Mouse (Mus musculus) ovary, adult 10 weeks (tissue): ENCODE data around the gene Padi2. TPM values are rescaled to one million over a fixed set of nuclear protein-coding genes. Genes with fewer than 3 reads are reported as not detected.

ENCODE experiments used
- polyA plus RNA-seq: library from polyadenylated mRNA; stranded (reverse); fragments of 350-450 nt; fragmentation: Illumina TruSeq; extraction: RNeasy Lipid Tissue Mini Kit (QIAGEN cat#74804); gene quantifications from one replicate; pipeline ENCODE4 v1.2.3, GENCODE M21; 2014

Padi2 gene
- 0.20 TPM for polyA plus RNA-seq

DNA sequence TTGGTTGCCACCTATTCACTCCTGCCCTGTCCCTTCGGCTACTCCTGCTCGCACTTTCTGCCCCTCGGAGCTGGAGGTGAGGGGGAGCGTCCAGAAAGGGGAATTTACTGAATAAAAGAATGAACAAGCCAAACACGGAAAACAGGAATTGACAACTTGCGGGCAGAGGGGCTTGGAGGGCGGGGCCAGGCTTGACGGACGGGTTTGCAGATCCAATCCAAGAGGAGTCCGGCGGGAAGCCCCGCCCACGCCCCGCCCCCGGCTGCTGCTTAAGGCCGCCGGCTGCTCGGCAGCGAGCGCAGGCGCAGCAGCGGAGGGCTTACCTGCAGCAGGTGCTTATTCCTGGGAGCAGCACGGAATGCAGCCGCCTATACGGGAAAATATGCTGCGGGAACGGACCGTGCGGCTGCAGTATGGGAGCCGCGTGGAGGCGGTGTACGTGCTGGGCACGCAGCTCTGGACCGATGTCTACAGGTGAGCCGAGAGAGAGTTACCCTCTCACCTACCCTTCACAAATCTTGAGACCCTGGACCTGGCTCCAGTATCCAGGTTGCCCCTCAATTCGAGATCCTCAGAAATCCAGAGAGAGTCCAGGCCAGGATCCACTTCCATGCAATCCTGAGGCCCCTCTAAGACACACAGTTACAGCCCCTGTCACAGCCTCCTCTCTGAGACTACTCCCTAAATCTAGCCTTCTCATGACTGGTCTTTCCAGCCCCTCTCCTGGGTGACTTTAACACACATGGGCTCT lies at the start of gene Padi2:
Gene Padi2, plus strand, starts transcription at position 269 of the 751 bp plus-strand sequence.

DNA sequence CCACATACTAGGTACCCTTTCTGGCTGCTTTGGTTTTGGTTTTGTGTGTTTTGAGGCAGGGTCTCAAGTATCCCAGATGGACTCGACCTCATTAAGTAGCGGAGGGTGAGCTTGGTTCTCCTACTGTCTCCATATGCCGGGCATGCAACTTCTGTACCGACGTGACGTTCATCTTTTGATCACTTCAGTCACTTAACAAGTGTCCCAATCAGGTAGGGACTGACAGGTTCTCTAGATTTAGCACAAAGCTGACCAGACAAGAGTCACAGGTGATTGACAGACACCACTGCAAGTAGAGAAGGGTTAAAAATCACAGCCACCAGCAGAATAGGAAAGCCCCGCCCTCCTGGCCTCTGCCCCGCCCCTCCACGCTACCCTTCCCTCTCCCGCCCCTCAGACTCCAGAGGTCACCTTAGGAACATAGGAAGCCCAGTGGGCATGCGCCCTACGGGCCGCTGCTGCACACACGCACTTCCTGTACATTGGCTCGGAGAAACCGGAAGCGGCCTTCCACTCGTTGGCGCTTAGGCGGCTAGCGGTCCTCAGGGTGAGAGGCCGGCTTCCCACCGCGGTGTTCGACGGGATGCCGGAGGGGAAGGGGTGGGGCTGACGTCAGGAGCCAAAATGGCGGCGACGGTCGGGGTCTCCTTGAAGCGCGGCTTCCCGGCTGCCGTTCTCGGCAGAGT lies 54.8 kb downstream of the Padi2 start, which contains the start of gene Sdhb:
Gene Sdhb, plus strand, starts transcription at position 423 of the 686 bp plus-strand sequence.

DNA sequence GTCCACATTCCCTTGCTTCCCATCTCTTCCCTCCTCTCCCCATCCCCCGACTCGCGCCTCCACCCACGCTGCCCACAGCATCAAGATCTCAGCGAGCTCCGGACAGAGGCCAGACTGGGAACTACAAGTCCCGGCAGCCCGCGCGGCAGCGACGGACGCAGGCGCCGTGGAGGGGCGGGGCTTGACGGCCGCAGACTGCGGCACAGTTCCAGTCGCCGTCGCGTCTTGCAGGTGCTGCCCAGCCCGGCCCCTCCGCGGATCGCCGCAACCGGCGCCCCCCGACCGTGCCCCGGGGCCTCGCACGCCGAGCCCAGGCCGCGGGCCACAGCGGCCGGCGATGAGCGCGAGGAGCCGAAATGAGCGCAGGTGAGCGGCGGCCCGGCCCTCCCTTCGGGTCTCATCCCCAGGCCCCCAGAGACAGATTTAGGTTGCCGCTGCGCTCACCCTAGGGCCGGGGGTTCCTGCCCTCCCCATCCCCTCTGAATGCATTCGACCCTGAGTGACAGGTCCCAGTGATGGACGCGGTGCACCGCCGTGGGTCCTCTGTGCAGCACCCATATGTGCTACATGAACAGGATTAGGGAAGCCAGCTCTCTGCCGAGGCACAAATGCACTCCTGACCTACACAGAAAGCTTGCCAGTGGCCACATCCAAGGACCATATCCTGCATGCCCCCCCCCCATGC lies 80.7 kb downstream of the Padi2 start, which contains the start of gene Atp13a2:
Gene Atp13a2, plus strand, starts transcription at position 163 of the 685 bp plus-strand sequence.

Other genes with a start within 250 kb of the Padi2 start
- gene Arhgef10l, start 240.3 kb upstream of the Padi2 start, polyA plus RNA-seq = 1.5 TPM
- gene Rcc2, start 205.8 kb upstream of the Padi2 start, polyA plus RNA-seq = 12.1 TPM
- gene Padi6, start 163.7 kb upstream of the Padi2 start, polyA plus RNA-seq = 16.1 TPM
- gene Padi4, start 132.1 kb upstream of the Padi2 start, polyA plus RNA-seq = not detected
- gene Padi3, start 95.7 kb upstream of the Padi2 start, polyA plus RNA-seq = not detected
- not detected for gene Padi1, start 60.6 kb upstream of the Padi2 start, polyA plus RNA-seq
- 31.6 TPM for gene Sdhb, start 54.9 kb downstream of the Padi2 start, polyA plus RNA-seq
- 3.6 TPM for gene Atp13a2, start 80.5 kb downstream of the Padi2 start, polyA plus RNA-seq
- gene Mfap2, start 104.1 kb downstream of the Padi2 start, polyA plus RNA-seq = not detected
- 0.88 TPM for gene Crocc, start 154.2 kb downstream of the Padi2 start, polyA plus RNA-seq
- 5.8 TPM for gene Necap2, start 172.0 kb downstream of the Padi2 start, polyA plus RNA-seq
- gene Spata21, start 182.0 kb downstream of the Padi2 start, polyA plus RNA-seq = not detected
- 27.7 TPM for gene Szrd1, start 233.4 kb downstream of the Padi2 start, polyA plus RNA-seq
- 6.7 TPM for gene Fbxo42, start 241.6 kb downstream of the Padi2 start, polyA plus RNA-seq